Mouse (Mus musculus) 3T3-L1 (cell line): ENCODE data around the gene Vmn1r72.
"Not testable (repeated sequence)": the region's sequence is repeated elsewhere in the genome, so short reads cannot be mapped to it uniquely, and the experiment has no call there.

Experiments
- DNase-seq: peaks from one replicate; pipeline ENCODE4 v3.0.0-alpha.2; 2015; ENCODE audit warnings: low read depth, low spot score

The Vmn1r72 gene

DNA sequence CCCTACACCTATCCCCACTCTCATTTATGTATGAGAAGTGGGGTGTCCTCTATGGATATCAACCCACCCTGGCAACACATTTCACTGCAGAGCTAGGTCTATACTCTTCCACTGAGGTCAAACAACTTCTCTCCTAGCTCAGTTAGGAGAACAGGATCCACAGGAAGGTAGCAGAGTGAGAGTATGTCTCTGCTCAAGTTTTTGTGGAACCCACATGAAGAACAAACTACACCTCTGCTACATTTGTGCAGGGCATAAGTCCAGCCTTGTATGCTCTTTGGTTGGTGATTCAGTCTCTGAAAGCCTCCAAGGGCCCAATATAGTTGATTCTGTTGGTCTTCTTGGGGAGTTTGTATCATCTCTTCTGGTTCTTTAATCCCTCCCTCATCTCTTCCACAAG lies at the start of gene Vmn1r72:
TSS of gene Vmn1r72 (minus strand) at position 101 of the 400 bp plus-strand sequence.
- not testable (repeated sequence) for DNase-seq

DNA sequence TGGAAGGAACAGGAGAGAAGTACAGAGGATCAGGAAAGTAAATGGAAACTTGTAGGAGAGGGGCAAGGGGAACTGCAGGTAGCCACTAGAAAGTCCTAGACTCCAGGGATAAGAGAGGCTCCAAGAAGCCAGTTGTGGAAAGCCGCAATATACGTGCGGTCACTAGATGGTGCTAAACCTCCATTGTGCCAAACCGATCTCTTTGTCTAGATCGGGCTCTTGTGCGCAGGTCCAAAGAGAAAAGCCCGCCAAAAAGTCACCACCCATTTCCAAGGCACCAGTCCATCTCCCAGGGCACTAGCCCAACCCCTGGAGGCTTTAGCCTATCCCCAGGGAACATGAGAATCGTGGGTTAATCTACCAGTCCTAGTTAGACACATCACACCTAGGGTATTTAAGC lies 62.9 kb downstream of the Vmn1r72 start:
- peak; percentile 30 for DNase-seq
